Mouse (Mus musculus): ENCODE measurements around the gene Zfp830. TPM values are rescaled to one million over a fixed set of nuclear protein-coding genes. Genes with fewer than 3 reads are reported as not detected.

The Zfp830 gene
- polyA plus RNA-seq (2012; rRNA removed), result 4.1 and 5.0 TPM in 2 replicates

DNA sequence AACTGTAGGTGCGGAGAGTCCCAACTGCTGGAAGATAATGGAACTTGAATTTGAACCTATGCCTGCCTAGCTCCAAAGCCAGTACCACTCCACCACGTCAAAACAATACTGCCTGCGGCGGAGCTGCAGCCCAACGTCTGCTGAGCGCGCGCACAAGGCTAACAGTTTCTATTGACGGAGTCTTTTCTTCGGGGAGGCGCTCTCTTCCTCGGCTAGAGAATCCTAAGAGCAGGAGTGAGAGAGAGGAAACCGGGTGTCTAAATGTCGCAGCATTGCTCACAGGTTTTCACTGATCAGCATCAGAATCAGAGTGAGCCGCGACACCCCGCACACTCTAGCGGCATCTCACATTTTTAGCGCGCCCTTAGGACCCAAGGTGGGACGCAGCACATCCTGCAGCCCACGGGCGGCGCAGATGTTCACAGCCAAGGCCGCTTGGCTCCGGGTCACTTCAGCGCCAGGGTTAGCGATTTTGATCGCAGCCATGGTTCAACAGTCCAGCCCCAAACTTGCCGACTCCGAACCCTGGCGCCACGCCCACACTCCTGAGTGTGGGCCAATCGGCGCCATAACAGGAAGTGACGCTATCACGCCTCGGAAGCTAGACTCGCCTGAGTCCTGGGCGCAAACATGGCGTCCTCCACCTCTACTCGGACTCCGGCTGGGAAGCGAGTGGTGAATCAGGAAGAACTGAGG is at the start of gene Zfp830, which contains the start of gene Cct6b:
TSS of gene Zfp830 (plus strand) at position 604 of the 696 bp plus-strand sequence.
TSS of gene Cct6b (minus strand) at position 580 of the 696 bp plus-strand sequence.
- no peak for DNase-seq (ENCODE audit: low read depth)

- DNase-seq (ENCODE audit: low read depth), result no peak
Measured at GRCm38 (mm10) chr11:82719294-82719693, 44.9 kb upstream of the Zfp830 start.

- DNase-seq (ENCODE audit: low read depth), result no peak
Measured at GRCm38 (mm10) chr11:82726862-82727261, 37.3 kb upstream of the Zfp830 start.

GRCm38 (mm10) chr11:82734227-82734626 is 29.9 kb upstream of the Zfp830 start:
- no peak for DNase-seq (ENCODE audit: low read depth)

DNA sequence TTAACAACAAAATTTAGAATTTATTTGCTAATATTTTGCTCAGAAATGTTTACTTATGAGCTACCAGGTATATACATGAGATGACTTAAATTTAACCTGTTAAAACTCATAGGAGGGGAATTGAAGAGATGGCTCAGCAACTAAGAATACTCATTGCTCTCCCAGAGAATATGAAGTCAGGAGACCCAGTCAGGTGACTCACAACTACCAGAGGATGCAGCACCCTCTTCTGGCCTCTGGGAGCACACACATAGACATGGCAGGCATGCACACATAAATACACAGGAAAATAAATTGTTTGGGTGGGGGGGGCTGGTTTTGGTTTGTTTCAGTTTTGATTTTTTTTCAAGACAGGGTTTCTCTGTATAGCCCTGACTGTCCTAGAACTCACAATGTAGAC is 25.1 kb upstream of the Zfp830 start:
- DNase-seq (ENCODE audit: low read depth), result no peak

- DNase-seq (ENCODE audit: low read depth), result no peak
Measured at GRCm38 (mm10) chr11:82746138-82746537, 18.0 kb upstream of the Zfp830 start.

GRCm38 (mm10) chr11:82746857-82747366 is 17.2 kb upstream of the Zfp830 start:
- DNase-seq (ENCODE audit: low read depth), result no peak

GRCm38 (mm10) chr11:82752349-82753115 is 11.6 kb upstream of the Zfp830 start:
- DNase-seq (ENCODE audit: low read depth), result no peak

- DNase-seq (ENCODE audit: low read depth), result no peak
Measured at GRCm38 (mm10) chr11:82755919-82756318, 8.2 kb upstream of the Zfp830 start.

DNA sequence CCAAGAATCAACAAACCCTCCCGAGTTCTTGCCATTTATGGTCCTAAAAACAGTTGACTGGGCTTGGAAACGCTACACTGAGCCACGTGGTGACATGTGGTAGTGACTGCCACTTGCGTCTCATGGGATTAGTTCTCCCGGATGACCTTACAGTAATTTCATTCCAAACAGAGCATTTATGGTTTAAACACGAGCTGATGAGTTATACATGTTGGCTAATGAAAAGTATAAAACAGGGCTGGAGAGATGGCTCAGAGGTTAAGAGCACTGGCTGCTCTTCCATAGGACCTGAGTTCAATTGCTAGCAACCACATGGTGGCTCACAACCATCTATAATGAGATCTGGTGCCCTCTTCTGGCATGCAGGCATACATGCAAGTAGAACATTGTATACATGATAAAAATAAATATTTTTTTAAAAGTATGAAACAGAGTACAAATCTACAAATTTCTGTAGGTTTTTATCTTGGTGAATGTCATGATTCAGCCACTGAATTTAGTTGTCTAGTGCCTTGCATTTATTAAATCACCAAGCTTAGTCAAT is 1.8 kb upstream of the Zfp830 start:
- DNase-seq (ENCODE audit: low read depth), result no peak

GRCm38 (mm10) chr11:82763261-82763660 is 884 bp upstream of the Zfp830 start:
- no peak for DNase-seq (ENCODE audit: low read depth)

DNA sequence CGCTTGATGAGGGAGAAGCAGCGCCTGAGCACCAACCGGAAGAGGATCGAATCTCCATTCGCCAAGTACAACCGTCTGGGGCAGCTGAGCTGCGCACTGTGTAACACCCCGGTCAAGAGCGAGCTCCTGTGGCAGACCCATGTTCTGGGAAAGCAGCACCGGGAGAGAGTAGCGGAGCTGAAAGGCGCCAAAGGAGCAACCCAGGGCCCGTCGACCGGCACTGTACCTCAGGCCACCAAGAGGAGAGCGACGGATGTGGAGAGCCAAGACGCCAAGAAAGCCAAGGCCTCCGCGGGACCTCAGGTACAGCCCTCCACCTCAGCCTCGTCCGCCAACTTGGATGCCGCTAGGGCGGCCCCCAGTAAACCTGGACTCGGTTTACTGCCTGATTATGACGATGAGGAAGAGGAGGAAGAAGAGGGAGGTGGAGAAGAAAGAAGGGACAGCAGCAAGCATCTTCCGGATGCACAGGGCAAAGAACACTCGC is 336 bp downstream of the Zfp830 start:
- DNase-seq (ENCODE audit: low read depth), result no peak

GRCm38 (mm10) chr11:82780134-82780533 is 16.0 kb downstream of the Zfp830 start:
- DNase-seq (ENCODE audit: low read depth), result no peak

DNA sequence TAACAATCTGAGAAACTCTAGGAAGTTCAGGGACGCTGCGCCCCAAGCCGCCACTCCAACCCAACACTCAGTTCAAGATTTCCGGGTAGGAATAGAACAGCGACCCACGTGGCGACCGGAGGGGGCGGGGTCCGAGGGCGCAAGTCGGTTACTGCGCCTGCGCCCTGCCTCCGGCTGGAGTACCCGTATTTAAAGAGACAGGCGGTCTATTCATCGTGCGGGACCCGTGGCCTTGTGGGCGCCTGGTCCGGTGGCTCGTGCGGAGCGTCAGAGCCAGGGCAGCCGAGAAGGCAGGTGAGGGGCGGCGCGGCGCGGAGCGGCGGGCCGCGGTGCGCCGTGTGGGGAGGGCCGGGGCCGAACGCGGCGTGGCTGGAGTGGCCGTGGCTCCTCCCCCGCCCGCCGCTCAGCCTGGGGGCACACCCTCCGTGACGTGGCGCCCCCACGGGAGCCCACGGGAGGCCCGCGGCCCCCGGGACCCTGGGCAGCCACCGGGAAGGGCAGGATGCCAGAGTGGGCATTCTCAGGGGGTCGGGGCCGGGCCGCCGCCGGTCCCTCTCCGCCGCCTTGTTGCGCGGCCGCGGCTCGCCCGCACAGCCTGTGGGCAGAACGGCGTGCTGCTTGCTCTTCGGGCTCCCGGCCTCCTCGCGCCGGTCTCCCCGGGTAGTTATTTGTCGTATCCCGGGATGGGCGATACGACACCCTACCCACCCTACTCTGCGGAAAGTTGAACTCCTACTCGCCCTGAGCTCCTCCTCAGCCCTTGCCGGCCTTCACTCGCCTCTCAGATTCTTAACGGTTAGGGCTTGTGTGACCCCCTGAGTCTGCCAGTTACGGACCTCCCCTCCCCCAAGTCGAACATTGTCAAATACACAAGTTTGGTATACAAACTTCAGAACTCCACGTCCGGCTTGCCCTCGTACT is 17.1 kb downstream of the Zfp830 start, which contains the start of gene Lig3:
TSS of gene Lig3 (plus strand) at position 126 of the 921 bp plus-strand sequence.
- DNase-seq (ENCODE audit: low read depth), result no peak

DNA sequence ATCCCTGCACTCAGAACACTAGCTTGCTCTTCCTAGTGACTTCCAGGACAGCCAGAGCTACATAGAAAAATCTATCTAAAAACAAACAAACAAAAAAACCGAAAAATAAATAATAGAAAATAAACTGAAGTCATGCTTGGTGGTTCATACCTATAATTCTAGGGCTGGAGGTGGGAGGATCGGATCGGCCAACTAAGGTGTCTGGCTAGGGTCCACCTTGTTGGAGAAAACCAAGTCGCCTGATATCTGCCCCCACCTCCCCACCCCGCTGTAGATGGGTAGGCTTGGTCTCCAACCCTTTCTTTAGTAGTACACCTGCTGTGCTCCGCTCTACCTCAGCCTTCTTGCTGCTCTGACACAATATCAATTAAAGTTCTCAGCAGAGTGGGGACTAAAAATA is 18.1 kb downstream of the Zfp830 start:
- DNase-seq (ENCODE audit: low read depth), result no peak

- no peak for DNase-seq (ENCODE audit: low read depth)
Measured at GRCm38 (mm10) chr11:82783453-82783852, 19.3 kb downstream of the Zfp830 start.

DNA sequence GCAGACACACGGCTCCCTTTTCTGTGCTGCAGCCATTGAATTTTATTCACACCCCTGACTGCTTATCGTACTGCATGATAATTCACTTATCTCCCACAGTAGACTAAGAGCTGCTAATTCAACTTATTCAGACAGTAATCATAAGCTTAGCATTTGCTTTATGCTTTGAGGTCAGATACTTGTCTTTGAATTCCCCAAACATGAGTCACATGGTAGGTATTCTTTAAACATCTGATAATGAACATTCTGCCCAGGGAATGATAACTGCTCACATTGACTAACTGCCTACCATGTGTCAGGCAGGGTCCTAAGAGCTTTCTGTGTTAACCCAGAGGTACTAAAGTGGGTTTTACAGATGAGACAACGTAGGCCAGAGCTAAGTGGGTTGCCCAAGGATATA is 42.5 kb downstream of the Zfp830 start:
- DNase-seq (ENCODE audit: low read depth), result no peak

DNA sequence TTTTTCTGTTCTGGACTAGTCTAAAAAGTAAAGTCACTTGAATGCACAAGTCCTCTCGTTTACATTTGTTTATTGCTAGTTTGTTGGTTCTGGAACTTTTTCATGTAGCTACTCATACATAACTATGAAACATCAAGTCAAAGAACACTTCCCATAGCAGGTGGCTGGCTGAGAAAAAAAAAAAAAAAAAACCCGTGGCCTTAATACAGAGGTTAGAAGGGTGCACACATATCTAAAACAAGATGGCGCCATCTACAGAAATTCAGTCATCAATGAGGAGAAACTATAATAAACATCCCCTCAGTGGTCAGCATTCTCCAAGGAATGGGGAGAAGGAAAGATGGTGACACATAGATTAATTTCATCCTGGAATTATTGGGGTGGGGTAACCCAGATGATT is 43.2 kb downstream of the Zfp830 start:
- DNase-seq (ENCODE audit: low read depth), result no peak

DNA sequence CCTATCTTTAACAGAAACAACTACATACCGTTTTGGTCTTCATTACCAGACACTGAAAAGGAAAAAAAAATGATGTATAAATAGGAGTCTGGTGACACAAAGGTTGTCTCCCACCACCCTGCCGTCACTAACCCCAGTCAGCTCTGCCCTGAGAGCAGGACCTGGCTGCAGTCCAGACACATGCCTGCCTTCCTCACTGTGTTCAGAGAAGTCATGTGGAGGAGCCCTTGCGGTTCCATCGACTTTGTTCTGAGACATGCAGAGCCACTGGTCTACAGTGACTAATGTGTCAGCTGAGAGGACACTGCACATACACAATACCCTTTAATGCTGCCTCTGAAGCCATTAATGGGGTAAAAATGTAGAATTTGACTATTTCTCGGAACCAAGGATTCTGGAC is 44.3 kb downstream of the Zfp830 start:
- no peak for DNase-seq (ENCODE audit: low read depth)

Data from gonadal fat pad, adult 2 months (tissue).